Mouse (Mus musculus): ENCODE data around the gene Ubtd1. TPM values are rescaled to one million over a fixed set of nuclear protein-coding genes. Genes with fewer than 3 reads are reported as not detected.

Ubtd1 gene
- polyA plus RNA-seq, 1 experiment from 2014 or later: 9.2 TPM

- H3K9me3 ChIP-seq: no peaks in the 10 kb centered on the region
- H3K27ac ChIP-seq: peak within 1 kb of the TSS; percentile 91
- no peaks in the 10 kb centered on the region for H3K36me3 ChIP-seq (replicated peaks)
- peak within 1 kb of the TSS; percentile 76 for H3K4me3 ChIP-seq
- under 1% methylated on average over 68 of the region's 68 CpGs for WGBS
- peak; percentile 98 for DNase-seq (ENCODE audit: extremely low spot score, low spot score)
- peaks cover 45% of the 10 kb centered on the region for H3K4me1 ChIP-seq
- H3K27me3 ChIP-seq (ENCODE audit: poor library complexity, severe bottlenecking): peaks cover 20% of the 10 kb centered on the region
Observed at GRCm38 (mm10) chr19:41980819-41981594, 556 bp upstream of the Ubtd1 start, which contains the start of gene Mms19. Gene Mms19 (minus strand): TSS chr19:41981157.

- Histone ChIP-seq H3K36me3 (replicated peaks) (no peaks in the 10 kb centered on the region), H3K4me3 (peak overlapping the region; percentile 76), H3K4me1 (peaks cover 45% of the 10 kb centered on the region), H3K27me3 (ENCODE audit: poor library complexity, severe bottlenecking) (peaks cover 20% of the 10 kb centered on the region), H3K27ac (peak overlapping the region; percentile 91), H3K9me3 (no peaks in the 10 kb centered on the region)
- peak; percentile 50 for DNase-seq (ENCODE audit: extremely low spot score, low spot score)
- WGBS: under 1% methylated on average over 74 of the region's 74 CpGs
Observed at GRCm38 (mm10) chr19:41981931-41982790, 598 bp downstream of the Ubtd1 start.

GRCm38 (mm10) chr19:41982791-41983150 lies 1.2 kb downstream of the Ubtd1 start:
- Histone ChIP-seq H3K4me1 (peaks cover 39% of the 10 kb centered on the region), H3K27me3 (ENCODE audit: poor library complexity, severe bottlenecking) (peaks cover 20% of the 10 kb centered on the region), H3K4me3 (peak overlapping the region; percentile 76), H3K27ac (peak overlapping the region; percentile 91; the same call in 1 of the 2 replicates), H3K9me3 (no peaks in the 10 kb centered on the region), H3K36me3 (replicated peaks) (no peaks in the 10 kb centered on the region)
- DNase-seq (ENCODE audit: extremely low spot score, low spot score): no peak
- 4% methylated on average over 4 of the region's 4 CpGs for WGBS

- H3K4me1 ChIP-seq: peaks cover 18% of the 10 kb centered on the region
- no peaks in the 10 kb centered on the region for H3K9me3 ChIP-seq
- DNase-seq (ENCODE audit: extremely low spot score, low spot score): no peak
- H3K27me3 ChIP-seq (ENCODE audit: poor library complexity, severe bottlenecking): peaks cover 20% of the 10 kb centered on the region
- 91% methylated on average over 5 of the region's 5 CpGs for WGBS
- H3K36me3 ChIP-seq (replicated peaks): no peaks in the 10 kb centered on the region
- no peak overlapping the region for H3K27ac ChIP-seq
- no peak overlapping the region for H3K4me3 ChIP-seq
Observed at GRCm38 (mm10) chr19:41985994-41986393, 4.4 kb downstream of the Ubtd1 start.

- WGBS: 87% methylated on average over 4 of the region's 4 CpGs
- DNase-seq (ENCODE audit: extremely low spot score, low spot score): no peak
- Histone ChIP-seq H3K9me3 (no peaks in the 10 kb centered on the region), H3K27me3 (ENCODE audit: poor library complexity, severe bottlenecking) (peaks cover 20% of the 10 kb centered on the region), H3K27ac (no peak overlapping the region), H3K36me3 (replicated peaks) (no peaks in the 10 kb centered on the region), H3K4me3 (no peak overlapping the region), H3K4me1 (peaks cover 11% of the 10 kb centered on the region)
Observed at GRCm38 (mm10) chr19:41987206-41987605, 5.6 kb downstream of the Ubtd1 start.

GRCm38 (mm10) chr19:41989810-41990209 lies 8.2 kb downstream of the Ubtd1 start:
- Histone ChIP-seq H3K4me3 (no peak overlapping the region), H3K27ac (no peak overlapping the region), H3K9me3 (no peaks in the 10 kb centered on the region), H3K4me1 (peaks cover 8% of the 10 kb centered on the region), H3K27me3 (ENCODE audit: poor library complexity, severe bottlenecking) (no peaks in the 10 kb centered on the region), H3K36me3 (replicated peaks) (no peaks in the 10 kb centered on the region)
- WGBS: 87% methylated on average over 6 of the region's 6 CpGs
- DNase-seq (ENCODE audit: extremely low spot score, low spot score): no peak

GRCm38 (mm10) chr19:41991926-41992477 lies 10.4 kb downstream of the Ubtd1 start:
- H3K27ac ChIP-seq: no peak overlapping the region
- H3K4me1 ChIP-seq: peaks cover 27% of the 10 kb centered on the region
- H3K36me3 ChIP-seq (replicated peaks): no peaks in the 10 kb centered on the region
- WGBS: 39% methylated on average over 6 of the region's 6 CpGs
- no peak for DNase-seq (ENCODE audit: extremely low spot score, low spot score)
- H3K27me3 ChIP-seq (ENCODE audit: poor library complexity, severe bottlenecking): no peaks in the 10 kb centered on the region
- H3K4me3 ChIP-seq: no peak overlapping the region
- H3K9me3 ChIP-seq: no peaks in the 10 kb centered on the region

- DNase-seq (ENCODE audit: extremely low spot score, low spot score): no peak
- Histone ChIP-seq H3K27me3 (ENCODE audit: poor library complexity, severe bottlenecking) (no peaks in the 10 kb centered on the region), H3K4me1 (peaks cover 27% of the 10 kb centered on the region), H3K27ac (no peak overlapping the region), H3K9me3 (no peaks in the 10 kb centered on the region), H3K36me3 (replicated peaks) (no peaks in the 10 kb centered on the region), H3K4me3 (no peak overlapping the region)
- WGBS: 90% methylated on average over 2 of the region's 2 CpGs
Observed at GRCm38 (mm10) chr19:41992971-41993370, 11.4 kb downstream of the Ubtd1 start.

- Histone ChIP-seq H3K27me3 (ENCODE audit: poor library complexity, severe bottlenecking) (no peaks in the 10 kb centered on the region), H3K36me3 (replicated peaks) (no peaks in the 10 kb centered on the region), H3K4me1 (peaks cover 27% of the 10 kb centered on the region), H3K27ac (no peak overlapping the region), H3K4me3 (no peak overlapping the region), H3K9me3 (no peaks in the 10 kb centered on the region)
- WGBS: 88% methylated on average over 6 of the region's 6 CpGs
- no peak for DNase-seq (ENCODE audit: extremely low spot score, low spot score)
Observed at GRCm38 (mm10) chr19:41993484-41993883, 11.9 kb downstream of the Ubtd1 start.

GRCm38 (mm10) chr19:41994023-41994422 lies 12.5 kb downstream of the Ubtd1 start:
- no peaks in the 10 kb centered on the region for H3K27me3 ChIP-seq (ENCODE audit: poor library complexity, severe bottlenecking)

GRCm38 (mm10) chr19:41995483-41995882 lies 13.9 kb downstream of the Ubtd1 start:
- Histone ChIP-seq H3K4me3 (no peak overlapping the region), H3K27ac (peak overlapping the region; percentile 74), H3K27me3 (ENCODE audit: poor library complexity, severe bottlenecking) (no peaks in the 10 kb centered on the region), H3K36me3 (replicated peaks) (no peaks in the 10 kb centered on the region), H3K9me3 (no peaks in the 10 kb centered on the region), H3K4me1 (peaks cover 39% of the 10 kb centered on the region)
- no peak for DNase-seq (ENCODE audit: extremely low spot score, low spot score)
- 63% methylated on average over 1 of the region's 1 CpGs for WGBS

More at GRCm38 (mm10) chr19:41994023-41994422, 12.5 kb downstream of the Ubtd1 start:
- no peak overlapping the region for H3K27ac ChIP-seq
- no peaks in the 10 kb centered on the region for H3K9me3 ChIP-seq
- no peak overlapping the region for H3K4me3 ChIP-seq
- peaks cover 27% of the 10 kb centered on the region for H3K4me1 ChIP-seq
- no peaks in the 10 kb centered on the region for H3K36me3 ChIP-seq (replicated peaks)
- 96% methylated on average over 7 of the region's 7 CpGs for WGBS
- DNase-seq (ENCODE audit: extremely low spot score, low spot score): no peak

GRCm38 (mm10) chr19:41997090-41997489 lies 15.5 kb downstream of the Ubtd1 start:
- H3K36me3 ChIP-seq (replicated peaks): no peaks in the 10 kb centered on the region
- no peak overlapping the region for H3K27ac ChIP-seq
- H3K4me1 ChIP-seq: peaks cover 47% of the 10 kb centered on the region
- no peaks in the 10 kb centered on the region for H3K27me3 ChIP-seq (ENCODE audit: poor library complexity, severe bottlenecking)
- no peak overlapping the region for H3K4me3 ChIP-seq
- DNase-seq (ENCODE audit: extremely low spot score, low spot score): no peak
- 93% methylated on average over 10 of the region's 10 CpGs for WGBS
- H3K9me3 ChIP-seq: no peaks in the 10 kb centered on the region
